Mouse (Mus musculus) ovary, postnatal 36 days (tissue): ENCODE measurements around the gene 4930503B20Rik.

Experiments used
- DNase-seq: peaks from one replicate; pipeline ENCODE4 v3.0.0; 2022; ENCODE audit warnings: low spot score, mixed read lengths

The 4930503B20Rik gene

GRCm38 (mm10) chr3:146598411-146598810, 52.7 kb downstream of the 4930503B20Rik start:
- DNase-seq, result no peak

- no peak for DNase-seq
Observed at GRCm38 (mm10) chr3:146596864-146597263, 54.3 kb downstream of the 4930503B20Rik start.

DNA sequence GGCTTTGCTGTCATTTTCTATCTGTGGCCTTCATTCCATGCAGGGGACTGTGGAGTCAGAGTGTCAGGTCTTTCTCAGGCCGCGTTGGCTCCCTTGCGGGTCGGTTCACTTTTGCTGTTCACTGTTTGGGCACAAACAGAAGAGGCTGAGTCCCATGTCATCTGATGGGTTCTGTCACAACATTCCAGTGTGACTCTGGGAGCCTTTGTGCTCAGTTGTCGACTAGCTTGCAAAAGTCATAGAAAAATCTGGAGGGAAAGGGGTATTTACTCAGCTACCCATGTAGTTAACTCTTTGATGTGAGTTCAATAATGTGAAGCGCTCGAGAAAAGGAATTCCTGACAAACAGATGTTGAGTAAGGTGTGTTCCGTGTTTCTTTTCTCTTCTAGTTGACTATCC, 54.7 kb downstream of the 4930503B20Rik start:
- no peak for DNase-seq

DNA sequence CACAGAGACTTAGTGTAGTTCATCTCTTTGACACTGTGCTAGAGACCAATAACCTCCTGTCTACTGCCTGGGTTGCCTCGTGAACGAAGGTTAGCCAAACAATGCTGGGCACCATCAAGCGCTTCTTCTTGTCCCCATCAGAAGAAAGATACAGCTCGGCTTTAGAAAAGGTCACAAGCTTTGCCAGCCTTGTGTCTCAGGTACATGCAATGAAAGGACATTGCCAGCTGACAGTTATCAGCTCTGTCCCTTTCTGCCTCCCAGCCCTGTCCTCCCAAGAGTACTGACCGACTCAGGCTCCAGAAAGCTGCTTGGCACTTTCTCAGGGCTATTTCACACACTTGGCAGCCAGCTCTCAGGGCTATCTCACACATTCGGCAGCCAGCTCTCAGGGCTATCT, 55.7 kb downstream of the 4930503B20Rik start:
- no peak for DNase-seq
